Mouse (Mus musculus) mesoderm, embryonic 11.5 days (tissue): ENCODE results near the gene Zzz3.

ENCODE experiments used
- DNase-seq: peaks from one replicate; pipeline ENCODE4 v3.0.0-alpha.2; 2012; ENCODE audit warnings: low read depth, low spot score

The Zzz3 gene

GRCm38 (mm10) chr3:152495415-152495898 is 100.2 kb downstream of the Zzz3 start:
- DNase-seq, result no peak

GRCm38 (mm10) chr3:152497084-152497483 is 101.8 kb downstream of the Zzz3 start:
- no peak for DNase-seq

GRCm38 (mm10) chr3:152497842-152498241 is 102.6 kb downstream of the Zzz3 start:
- DNase-seq, result no peak

GRCm38 (mm10) chr3:152498968-152499696 is 103.9 kb downstream of the Zzz3 start:
- no peak for DNase-seq

GRCm38 (mm10) chr3:152507900-152508299 is 112.6 kb downstream of the Zzz3 start:
- DNase-seq, result no peak

- no peak for DNase-seq
Observed at GRCm38 (mm10) chr3:152508419-152508993, 113.2 kb downstream of the Zzz3 start.

- no peak for DNase-seq
Observed at GRCm38 (mm10) chr3:152509268-152509667, 114.0 kb downstream of the Zzz3 start.
